Mouse (Mus musculus): Measurements from ENCODE around the gene Hoxd13. TPM values are rescaled to one million over a fixed set of nuclear protein-coding genes. Genes with fewer than 3 reads are reported as not detected.

Gene Hoxd13
- total and polyA plus RNA-seq, 3 experiments: not detected

GRCm38 (mm10) chr2:74681594-74682531, 13.8 kb downstream of the Hoxd13 start:
- TF ChIP-seq EP300 (IDR thresholded peaks at IDR 0.05; ENCODE audit: insufficient read depth, low read depth, low read length): no peak
- no peak for TF ChIP-seq POLR2A (IDR thresholded peaks at IDR 0.05; ENCODE audit: insufficient read depth, low read depth, low read length)
- TF ChIP-seq CTCF (IDR thresholded peaks at IDR 0.05): no peak
- no peak overlapping the region; the same call in 1 of the 2 replicates for H3K4me3 ChIP-seq
- no peak for DNase-seq
- H3K27me3 ChIP-seq (ENCODE audit: control insufficient read depth, insufficient read depth, low read length): peaks cover 36% of the 10 kb centered on the region
- H3K36me3 ChIP-seq (ENCODE audit: control insufficient read depth, insufficient read depth, low read length): no peaks in the 10 kb centered on the region
- H3K79me2 ChIP-seq (replicated peaks; ENCODE audit: control insufficient read depth, insufficient read depth, low read length): no peaks in the 10 kb centered on the region
- WGBS: 1% methylated on average over 73 of the region's 78 CpGs
- H3K4me1 ChIP-seq (ENCODE audit: control insufficient read depth, insufficient read depth, low read length): no peaks in the 10 kb centered on the region
- H3K9ac ChIP-seq (ENCODE audit: low read depth, low read length): no peak overlapping the region
- H3K27ac ChIP-seq: no peak overlapping the region
- intact Hi-C loops (cut with DNase I): no loop called here

- Histone ChIP-seq H3K9ac (ENCODE audit: low read depth, low read length) (no peak overlapping the region), H3K4me3 (no peak overlapping the region), H3K27ac (no peak overlapping the region), H3K27me3 (ENCODE audit: control insufficient read depth, insufficient read depth, low read length) (peaks cover 41% of the 10 kb centered on the region), H3K36me3 (ENCODE audit: control insufficient read depth, insufficient read depth, low read length) (no peaks in the 10 kb centered on the region), H3K79me2 (replicated peaks; ENCODE audit: control insufficient read depth, insufficient read depth, low read length) (no peaks in the 10 kb centered on the region), H3K4me1 (ENCODE audit: control insufficient read depth, insufficient read depth, low read length) (no peaks in the 10 kb centered on the region)
- WGBS: 1% methylated on average over 50 of the region's 51 CpGs
- TF ChIP-seq CTCF (IDR thresholded peaks at IDR 0.05) (no peak), EP300 (IDR thresholded peaks at IDR 0.05; ENCODE audit: insufficient read depth, low read depth, low read length) (no peak)
- no peak for DNase-seq
- intact Hi-C loops (cut with DNase I): no loop called here
These were observed 14.7 kb downstream of the Hoxd13 start for GRCm38 (mm10) chr2:74682796-74683195.

GRCm38 (mm10) chr2:74683471-74683951, 15.4 kb downstream of the Hoxd13 start:
- Histone ChIP-seq H3K36me3 (ENCODE audit: control insufficient read depth, insufficient read depth, low read length) (no peaks in the 10 kb centered on the region), H3K27me3 (ENCODE audit: control insufficient read depth, insufficient read depth, low read length) (peaks cover 43% of the 10 kb centered on the region), H3K79me2 (replicated peaks; ENCODE audit: control insufficient read depth, insufficient read depth, low read length) (no peaks in the 10 kb centered on the region), H3K9ac (ENCODE audit: low read depth, low read length) (no peak overlapping the region), H3K4me3 (no peak overlapping the region), H3K27ac (no peak overlapping the region), H3K4me1 (ENCODE audit: control insufficient read depth, insufficient read depth, low read length) (no peaks in the 10 kb centered on the region)
- intact Hi-C loops (cut with DNase I): no loop called here
- 4% methylated on average over 18 of the region's 18 CpGs for WGBS
- TF ChIP-seq POLR2A (IDR thresholded peaks at IDR 0.05; ENCODE audit: insufficient read depth, low read depth, low read length) (no peak), EP300 (IDR thresholded peaks at IDR 0.05; ENCODE audit: insufficient read depth, low read depth, low read length) (no peak), CTCF (IDR thresholded peaks at IDR 0.05) (no peak)
- no peak for DNase-seq

- Histone ChIP-seq H3K36me3 (ENCODE audit: control insufficient read depth, insufficient read depth, low read length) (no peaks in the 10 kb centered on the region), H3K4me3 (no peak overlapping the region), H3K27me3 (ENCODE audit: control insufficient read depth, insufficient read depth, low read length) (peaks cover 44% of the 10 kb centered on the region), H3K4me1 (ENCODE audit: control insufficient read depth, insufficient read depth, low read length) (no peaks in the 10 kb centered on the region), H3K9ac (ENCODE audit: low read depth, low read length) (no peak overlapping the region), H3K27ac (no peak overlapping the region), H3K79me2 (replicated peaks; ENCODE audit: control insufficient read depth, insufficient read depth, low read length) (no peaks in the 10 kb centered on the region)
- no peak for DNase-seq
- WGBS: 7% methylated on average over 12 of the region's 12 CpGs
- intact Hi-C loops (cut with DNase I): no loop called here
- TF ChIP-seq CTCF (IDR thresholded peaks at IDR 0.05): no peak
- TF ChIP-seq POLR2A (IDR thresholded peaks at IDR 0.05; ENCODE audit: insufficient read depth, low read depth, low read length): no peak
- no peak for TF ChIP-seq EP300 (IDR thresholded peaks at IDR 0.05; ENCODE audit: insufficient read depth, low read depth, low read length)
These were observed 16.0 kb downstream of the Hoxd13 start for GRCm38 (mm10) chr2:74684106-74684505.

- Histone ChIP-seq H3K4me3 (no peak overlapping the region), H3K27me3 (ENCODE audit: control insufficient read depth, insufficient read depth, low read length) (peaks cover 42% of the 10 kb centered on the region), H3K36me3 (ENCODE audit: control insufficient read depth, insufficient read depth, low read length) (no peaks in the 10 kb centered on the region), H3K4me1 (ENCODE audit: control insufficient read depth, insufficient read depth, low read length) (no peaks in the 10 kb centered on the region), H3K79me2 (replicated peaks; ENCODE audit: control insufficient read depth, insufficient read depth, low read length) (no peaks in the 10 kb centered on the region), H3K27ac (no peak overlapping the region), H3K9ac (ENCODE audit: low read depth, low read length) (no peak overlapping the region)
- intact Hi-C loops (cut with DNase I): no loop called here
- TF ChIP-seq CTCF (IDR thresholded peaks at IDR 0.05) (no peak), POLR2A (IDR thresholded peaks at IDR 0.05; ENCODE audit: insufficient read depth, low read depth, low read length) (no peak), EP300 (IDR thresholded peaks at IDR 0.05; ENCODE audit: insufficient read depth, low read depth, low read length) (no peak)
- DNase-seq: no peak
- 27% methylated on average over 4 of the region's 4 CpGs for WGBS
These were observed 17.0 kb downstream of the Hoxd13 start for GRCm38 (mm10) chr2:74685059-74685603.

Measured in heart, adult 2 months (tissue).